Mouse (Mus musculus): ENCODE measurements around the gene Taco1.

GRCm38 (mm10) chr11:106060549-106060948 lies 5.3 kb upstream of the Taco1 start:
- TF ChIP-seq CTCF (IDR thresholded peaks at IDR 0.05; ENCODE audit: insufficient read depth, low read depth, low read length) (no peak), POLR2A (IDR thresholded peaks at IDR 0.05; ENCODE audit: insufficient read depth, low read depth, low read length) (no peak)
